Mouse (Mus musculus): ENCODE data around the gene Cab39l.

Gene Cab39l

GRCm38 (mm10) chr14:59506139-59506538, 65.4 kb downstream of the Cab39l start:
- no peak for DNase-seq (ENCODE audit: low spot score in 2 of 2)

GRCm38 (mm10) chr14:59513922-59514444, 73.2 kb downstream of the Cab39l start:
- no peak for DNase-seq (ENCODE audit: low spot score in 2 of 2)

- no peak for DNase-seq (ENCODE audit: low spot score in 2 of 2)
Observed at GRCm38 (mm10) chr14:59525843-59526242, 85.1 kb downstream of the Cab39l start.

- DNase-seq (ENCODE audit: low spot score in 2 of 2) = no peak
Observed at GRCm38 (mm10) chr14:59530801-59531200, 90.0 kb downstream of the Cab39l start.

- DNase-seq (ENCODE audit: low spot score in 2 of 2) = no peak
Observed at GRCm38 (mm10) chr14:59532986-59533385, 92.2 kb downstream of the Cab39l start.

- no peak for DNase-seq (ENCODE audit: low spot score in 2 of 2)
Observed at GRCm38 (mm10) chr14:59533908-59534307, 93.1 kb downstream of the Cab39l start.

- DNase-seq (ENCODE audit: low spot score in 2 of 2) = no peak
Observed at GRCm38 (mm10) chr14:59537829-59538432, 97.2 kb downstream of the Cab39l start.

GRCm38 (mm10) chr14:59540230-59540629, 99.5 kb downstream of the Cab39l start:
- DNase-seq (ENCODE audit: low spot score in 2 of 2) = no peak

- DNase-seq (ENCODE audit: low spot score in 2 of 2) = no peak
Observed at GRCm38 (mm10) chr14:59540761-59541160, 100.0 kb downstream of the Cab39l start.

- DNase-seq (ENCODE audit: low spot score in 2 of 2) = no peak
Observed at GRCm38 (mm10) chr14:59543158-59543826, 102.5 kb downstream of the Cab39l start.

GRCm38 (mm10) chr14:59543956-59544355, 103.2 kb downstream of the Cab39l start:
- DNase-seq (ENCODE audit: low spot score in 2 of 2) = peak; percentile 32 to 42

- DNase-seq (ENCODE audit: low spot score in 2 of 2) = no peak
Observed at GRCm38 (mm10) chr14:59546162-59546880, 105.5 kb downstream of the Cab39l start.

- DNase-seq (ENCODE audit: low spot score in 2 of 2) = no peak
Observed at GRCm38 (mm10) chr14:59547530-59547929, 106.8 kb downstream of the Cab39l start.

- DNase-seq (ENCODE audit: low spot score in 2 of 2) = no peak
Observed at GRCm38 (mm10) chr14:59548532-59548931, 107.8 kb downstream of the Cab39l start.

GRCm38 (mm10) chr14:59549106-59549505, 108.3 kb downstream of the Cab39l start:
- DNase-seq (ENCODE audit: low spot score in 2 of 2) = peak; percentile 70 to 77

- peak; percentile 28 to 39 for DNase-seq (ENCODE audit: low spot score in 2 of 2)
Observed at GRCm38 (mm10) chr14:59550841-59551240, 110.1 kb downstream of the Cab39l start.

- DNase-seq (ENCODE audit: low spot score in 2 of 2) = no peak
Observed at GRCm38 (mm10) chr14:59551956-59552355, 111.2 kb downstream of the Cab39l start.

GRCm38 (mm10) chr14:59554025-59554424, 113.3 kb downstream of the Cab39l start:
- DNase-seq (ENCODE audit: low spot score in 2 of 2) = no peak

- DNase-seq (ENCODE audit: low spot score in 2 of 2) = no peak
Observed at GRCm38 (mm10) chr14:59555018-59555417, 114.2 kb downstream of the Cab39l start.

- peak; percentile 58 to 70 for DNase-seq (ENCODE audit: low spot score in 2 of 2)
Observed at GRCm38 (mm10) chr14:59555928-59556531, 115.3 kb downstream of the Cab39l start.

GRCm38 (mm10) chr14:59557071-59557470, 116.3 kb downstream of the Cab39l start:
- no peak for DNase-seq (ENCODE audit: low spot score in 2 of 2)

- DNase-seq (ENCODE audit: low spot score in 2 of 2) = no peak
Observed at GRCm38 (mm10) chr14:59557886-59558285, 117.1 kb downstream of the Cab39l start.

All from heart, adult 9 months (tissue).